Mouse (Mus musculus): ENCODE measurements around the gene Rab3d. TPM values are rescaled to one million over a fixed set of nuclear protein-coding genes. Genes with fewer than 3 reads are reported as not detected.
A peak's percentile ranks its signal among the peaks of the same experiment; 100 is the strongest.

The Rab3d gene
- polyA plus RNA-seq, 1 experiment from 2014 or later: 9.3 TPM

DNA sequence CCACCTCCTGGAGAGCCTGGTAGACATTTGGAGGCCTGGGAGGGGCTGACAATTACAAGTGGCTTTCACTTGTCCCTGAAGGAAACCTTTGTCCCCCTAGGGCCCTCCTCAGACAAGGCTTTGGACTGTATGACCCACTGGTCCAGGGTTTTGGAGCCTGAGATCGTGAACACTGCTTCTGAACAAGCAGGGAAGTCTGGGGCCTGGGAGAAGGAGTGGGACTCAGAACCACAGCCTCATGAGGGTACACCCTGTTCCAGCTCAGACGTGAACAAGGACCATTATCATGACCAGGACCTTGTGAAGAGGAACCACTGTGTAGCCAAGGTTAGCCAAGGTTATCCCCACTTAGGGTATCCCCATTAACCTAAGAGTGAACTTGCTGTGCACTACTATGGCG, 11.2 kb upstream of the Rab3d start:
- DNase-seq (no peak), ATAC-seq (no peak)
- H3K9ac ChIP-seq (replicated peaks): no peak overlapping the region
- no peak overlapping the region for H3K4me3 ChIP-seq (ENCODE audit: low read depth, low read length)
- no peak overlapping the region for H3K27ac ChIP-seq (ENCODE audit: low read depth)
- TF ChIP-seq EP300 (IDR thresholded peaks at IDR 0.05; ENCODE audit: low read depth): no peak
- no peaks in the 10 kb centered on the region for H3K9me3 ChIP-seq (ENCODE audit: low read length)
- WGBS (ENCODE audit: insufficient replicate concordance): 68% methylated on average over 3 of the region's 3 CpGs
- no peak overlapping the region for H3K4me2 ChIP-seq (ENCODE audit: low read depth, low read length)
- no peaks in the 10 kb centered on the region for H3K27me3 ChIP-seq (ENCODE audit: insufficient read depth, low read length)
- H3K4me1 ChIP-seq (ENCODE audit: insufficient read depth): peaks cover 16% of the 10 kb centered on the region
- H3K36me3 ChIP-seq (replicated peaks; ENCODE audit: insufficient read depth, low read length): no peaks in the 10 kb centered on the region

DNA sequence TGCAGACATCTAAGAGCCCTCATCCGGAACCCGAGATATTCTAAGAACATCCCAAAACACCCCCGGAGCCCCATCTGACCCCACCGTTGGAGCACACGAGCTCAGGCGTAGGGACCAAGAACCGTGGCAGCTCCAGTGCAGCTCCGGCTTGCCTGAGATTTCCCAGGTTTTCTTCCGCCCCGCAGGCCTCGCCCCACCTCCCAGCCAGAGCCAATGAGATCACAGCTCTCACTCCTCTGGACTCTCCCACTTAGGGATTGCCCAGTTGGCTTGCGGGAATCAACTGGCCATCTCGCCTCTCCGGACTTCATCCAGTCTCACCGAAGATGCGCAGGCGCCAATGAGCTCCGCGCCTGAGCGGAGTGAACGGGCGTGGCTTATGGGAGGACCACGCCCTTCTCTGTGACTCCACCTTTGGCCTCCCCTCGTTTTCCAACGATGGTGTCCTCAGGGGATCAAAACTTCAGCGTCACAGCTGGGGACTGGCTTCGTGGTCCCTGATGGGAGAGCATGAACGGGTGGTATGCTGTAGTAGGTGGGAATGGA, 9.3 kb upstream of the Rab3d start, which contains the start of the genes Ccdc159 and Tmem205:
Gene Ccdc159 (plus strand): TSS at position 264 of the 546 bp plus-strand sequence.
Gene Tmem205 (minus strand): TSS at position 349 of the 546 bp plus-strand sequence.
- WGBS (ENCODE audit: insufficient replicate concordance): under 1% methylated on average over 28 of the region's 28 CpGs
- H3K27ac ChIP-seq (ENCODE audit: low read depth): peak within 1 kb of the TSS; percentile 92
- peak within 1 kb of the TSS; percentile 72 for H3K4me2 ChIP-seq (ENCODE audit: low read depth, low read length)
- H3K27me3 ChIP-seq (ENCODE audit: insufficient read depth, low read length): no peaks in the 10 kb centered on the region
- peak within 1 kb of the TSS; percentile 59 for H3K9ac ChIP-seq (replicated peaks)
- H3K36me3 ChIP-seq (replicated peaks; ENCODE audit: insufficient read depth, low read length): no peaks in the 10 kb centered on the region
- TF ChIP-seq EP300 (IDR thresholded peaks at IDR 0.05; ENCODE audit: low read depth) (peak; percentile 65), CTCF (IDR thresholded peaks at IDR 0.05; ENCODE audit: low read depth) (no peak)
- ATAC-seq (peak; percentile 88), DNase-seq (peak; percentile 86)
- no peaks in the 10 kb centered on the region for H3K9me3 ChIP-seq (ENCODE audit: low read length)
- peak within 1 kb of the TSS; percentile 45 for H3K4me3 ChIP-seq (ENCODE audit: low read depth, low read length)
- H3K4me1 ChIP-seq (ENCODE audit: insufficient read depth): peaks cover 30% of the 10 kb centered on the region

DNA sequence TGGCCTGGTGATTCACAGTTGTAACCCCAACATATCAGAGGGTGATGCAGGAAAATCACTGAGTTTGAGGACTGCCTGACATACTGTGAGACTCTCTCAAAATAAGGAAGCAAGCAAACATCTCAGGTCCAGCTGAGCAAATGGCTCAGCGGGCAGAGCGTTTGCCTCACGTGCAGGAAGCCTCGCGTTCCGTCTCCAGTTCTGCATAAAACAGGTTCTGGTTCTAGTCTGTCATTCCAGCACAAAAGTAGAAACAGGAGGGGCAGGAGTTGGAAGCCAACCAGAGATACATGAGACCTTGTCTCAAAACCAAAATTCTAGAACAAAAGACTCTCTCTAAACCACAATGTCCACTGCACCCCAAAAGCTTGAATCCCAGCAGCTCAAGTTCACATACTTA, 8.8 kb upstream of the Rab3d start:
- peak overlapping the region; percentile 92 for H3K27ac ChIP-seq (ENCODE audit: low read depth)
- no peaks in the 10 kb centered on the region for H3K9me3 ChIP-seq (ENCODE audit: low read length)

DNA sequence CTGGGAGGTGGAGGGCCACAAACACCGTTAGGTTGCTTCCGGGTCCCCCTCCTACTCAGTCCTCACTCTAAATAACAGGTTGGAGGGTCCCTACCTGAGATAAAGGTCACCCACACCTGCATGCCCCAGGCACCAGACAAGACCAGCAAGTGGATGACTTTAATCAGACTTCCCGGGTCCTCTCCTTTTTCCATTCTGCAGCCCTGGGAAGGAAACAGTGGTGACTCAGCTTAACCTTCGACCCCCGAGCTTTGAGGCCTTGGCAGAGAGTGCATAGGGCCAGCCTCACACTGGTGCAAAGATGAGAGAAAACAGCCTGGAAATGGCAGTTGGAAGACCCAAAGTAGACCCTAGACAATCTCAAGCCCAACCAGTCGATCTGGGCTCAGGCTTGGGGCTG, 8.2 kb upstream of the Rab3d start:
- ATAC-seq (no peak), DNase-seq (peak; percentile 51)
- no peaks in the 10 kb centered on the region for H3K9me3 ChIP-seq (ENCODE audit: low read length)
- no peak for TF ChIP-seq CTCF (IDR thresholded peaks at IDR 0.05; ENCODE audit: low read depth)
- TF ChIP-seq EP300 (IDR thresholded peaks at IDR 0.05; ENCODE audit: low read depth): no peak
- 41% methylated on average over 6 of the region's 6 CpGs for WGBS (ENCODE audit: insufficient replicate concordance)
- no peaks in the 10 kb centered on the region for H3K36me3 ChIP-seq (replicated peaks; ENCODE audit: insufficient read depth, low read length)
- H3K27ac ChIP-seq (ENCODE audit: low read depth): peak overlapping the region; percentile 92
- no peaks in the 10 kb centered on the region for H3K27me3 ChIP-seq (ENCODE audit: insufficient read depth, low read length)
- peak overlapping the region; percentile 72 for H3K4me2 ChIP-seq (ENCODE audit: low read depth, low read length)
- H3K9ac ChIP-seq (replicated peaks): peak overlapping the region; percentile 59; the same call in 1 of the 2 replicates
- H3K4me1 ChIP-seq (ENCODE audit: insufficient read depth): peaks cover 30% of the 10 kb centered on the region
- peak overlapping the region; percentile 45 for H3K4me3 ChIP-seq (ENCODE audit: low read depth, low read length)

More for the DNA sequence above, 8.8 kb upstream of the Rab3d start:
- TF ChIP-seq EP300 (IDR thresholded peaks at IDR 0.05; ENCODE audit: low read depth) (no peak), CTCF (IDR thresholded peaks at IDR 0.05; ENCODE audit: low read depth) (no peak)
- WGBS (ENCODE audit: insufficient replicate concordance): 1% methylated on average over 6 of the region's 6 CpGs
- Histone ChIP-seq H3K4me3 (ENCODE audit: low read depth, low read length) (peak overlapping the region; percentile 45), H3K27me3 (ENCODE audit: insufficient read depth, low read length) (no peaks in the 10 kb centered on the region), H3K36me3 (replicated peaks; ENCODE audit: insufficient read depth, low read length) (no peaks in the 10 kb centered on the region), H3K4me2 (ENCODE audit: low read depth, low read length) (peak overlapping the region; percentile 72), H3K4me1 (ENCODE audit: insufficient read depth) (peaks cover 30% of the 10 kb centered on the region), H3K9ac (replicated peaks) (peak overlapping the region; percentile 58)
- ATAC-seq (no peak), DNase-seq (no peak)

DNA sequence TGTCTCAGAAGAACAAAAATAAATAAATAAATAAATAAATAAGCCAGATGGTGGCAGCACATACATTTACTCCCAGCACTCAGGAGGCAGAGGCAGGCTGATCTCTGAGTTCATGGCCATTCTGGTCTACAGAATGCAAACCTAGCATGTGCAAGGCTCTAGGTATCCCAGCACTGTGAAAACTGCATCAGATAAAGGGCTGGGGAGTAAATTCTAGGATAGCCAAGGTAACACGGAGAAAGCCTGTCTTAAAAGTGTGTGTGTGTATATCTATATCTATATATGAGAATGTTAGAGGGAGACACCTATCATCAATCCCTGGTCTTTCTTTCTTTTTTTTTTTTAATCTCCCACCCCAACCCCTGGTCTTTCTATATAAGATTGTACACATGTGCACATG, 7.5 kb upstream of the Rab3d start:
- ATAC-seq (no peak), DNase-seq (no peak)
- Histone ChIP-seq H3K36me3 (replicated peaks; ENCODE audit: insufficient read depth, low read length) (no peaks in the 10 kb centered on the region), H3K9ac (replicated peaks) (peak overlapping the region; percentile 59; the same call in 1 of the 2 replicates), H3K9me3 (ENCODE audit: low read length) (no peaks in the 10 kb centered on the region), H3K27me3 (ENCODE audit: insufficient read depth, low read length) (no peaks in the 10 kb centered on the region), H3K4me2 (ENCODE audit: low read depth, low read length) (peak overlapping the region; percentile 72), H3K4me3 (ENCODE audit: low read depth, low read length) (0 out of 2 replicates have a peak overlapping the region, but pooled peaks have one; percentile 45), H3K4me1 (ENCODE audit: insufficient read depth) (peaks cover 30% of the 10 kb centered on the region), H3K27ac (ENCODE audit: low read depth) (peak overlapping the region; percentile 92; the same call in 1 of the 2 replicates)
- TF ChIP-seq CTCF (IDR thresholded peaks at IDR 0.05; ENCODE audit: low read depth): no peak
- 92% methylated on average over 1 of the region's 1 CpGs for WGBS (ENCODE audit: insufficient replicate concordance)

DNA sequence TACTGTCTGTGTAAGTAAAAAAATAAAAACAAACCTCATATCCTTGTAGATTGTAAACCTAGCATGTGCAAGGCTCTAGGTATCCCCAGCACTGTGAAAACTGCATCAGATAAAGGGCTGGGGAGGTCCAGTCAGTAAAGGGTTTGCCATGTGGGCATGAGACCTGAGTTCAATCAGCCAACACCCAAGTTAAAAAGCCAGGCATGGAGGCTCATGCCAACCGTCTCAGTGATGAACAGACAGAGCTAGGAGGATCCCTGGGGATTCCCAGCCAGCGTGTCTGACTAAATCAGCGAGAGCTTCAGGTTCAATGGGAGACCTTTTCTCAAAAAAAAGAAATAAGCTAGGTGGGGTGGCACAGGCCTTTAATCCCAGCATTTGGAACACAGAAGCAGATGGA, 7.0 kb upstream of the Rab3d start:
- H3K4me2 ChIP-seq (ENCODE audit: low read depth, low read length): no peak overlapping the region

More for the DNA sequence above, 7.0 kb upstream of the Rab3d start:
- H3K36me3 ChIP-seq (replicated peaks; ENCODE audit: insufficient read depth, low read length): no peaks in the 10 kb centered on the region
- H3K27me3 ChIP-seq (ENCODE audit: insufficient read depth, low read length): no peaks in the 10 kb centered on the region
- WGBS (ENCODE audit: insufficient replicate concordance): 85% methylated on average over 3 of the region's 3 CpGs
- H3K9me3 ChIP-seq (ENCODE audit: low read length): no peaks in the 10 kb centered on the region
- no peak overlapping the region for H3K9ac ChIP-seq (replicated peaks)
- ATAC-seq (no peak), DNase-seq (no peak)
- peaks cover 30% of the 10 kb centered on the region for H3K4me1 ChIP-seq (ENCODE audit: insufficient read depth)
- H3K4me3 ChIP-seq (ENCODE audit: low read depth, low read length): no peak overlapping the region
- peak overlapping the region; percentile 92 for H3K27ac ChIP-seq (ENCODE audit: low read depth)
- TF ChIP-seq EP300 (IDR thresholded peaks at IDR 0.05; ENCODE audit: low read depth) (no peak), CTCF (IDR thresholded peaks at IDR 0.05; ENCODE audit: low read depth) (no peak)
